Mouse (Mus musculus): ENCODE data around the gene Btbd11.
A peak's percentile ranks its signal among the peaks of the same experiment; 100 is the strongest.

DNA sequence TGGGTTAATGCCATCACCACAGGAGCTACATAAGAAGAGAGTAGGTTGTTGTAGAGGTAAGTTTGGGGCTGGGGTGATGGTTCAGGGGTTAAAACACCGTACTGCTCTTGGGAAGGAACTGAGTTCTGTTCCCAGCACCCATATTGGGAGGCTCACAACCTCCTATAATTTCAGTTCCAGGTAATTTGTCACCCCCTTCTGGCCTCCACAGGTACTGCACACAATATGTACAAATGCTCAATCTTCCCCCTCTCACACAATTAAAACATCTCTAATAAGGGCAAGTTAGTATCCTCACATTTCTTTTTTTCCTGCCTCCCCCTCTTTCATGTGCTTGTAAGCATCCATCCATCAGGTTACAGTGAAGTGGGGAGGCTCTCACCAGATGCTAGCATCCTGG is 44.7 kb upstream of the Btbd11 start:
- TF ChIP-seq CTCF (IDR thresholded peaks at IDR 0.05; ENCODE audit: low read depth): peak; percentile 29
- no peak for TF ChIP-seq EP300 (optimal IDR thresholded peaks at IDR 0.05)
